Mouse (Mus musculus): Measurements from ENCODE around the gene Syn2. TPM values are rescaled to one million over a fixed set of nuclear protein-coding genes. Genes with fewer than 3 reads are reported as not detected.
A peak's percentile ranks its signal among the peaks of the same experiment; 100 is the strongest.

The Syn2 gene
- polyA plus RNA-seq, 1 experiment from 2014 or later: 0.30 TPM

DNA sequence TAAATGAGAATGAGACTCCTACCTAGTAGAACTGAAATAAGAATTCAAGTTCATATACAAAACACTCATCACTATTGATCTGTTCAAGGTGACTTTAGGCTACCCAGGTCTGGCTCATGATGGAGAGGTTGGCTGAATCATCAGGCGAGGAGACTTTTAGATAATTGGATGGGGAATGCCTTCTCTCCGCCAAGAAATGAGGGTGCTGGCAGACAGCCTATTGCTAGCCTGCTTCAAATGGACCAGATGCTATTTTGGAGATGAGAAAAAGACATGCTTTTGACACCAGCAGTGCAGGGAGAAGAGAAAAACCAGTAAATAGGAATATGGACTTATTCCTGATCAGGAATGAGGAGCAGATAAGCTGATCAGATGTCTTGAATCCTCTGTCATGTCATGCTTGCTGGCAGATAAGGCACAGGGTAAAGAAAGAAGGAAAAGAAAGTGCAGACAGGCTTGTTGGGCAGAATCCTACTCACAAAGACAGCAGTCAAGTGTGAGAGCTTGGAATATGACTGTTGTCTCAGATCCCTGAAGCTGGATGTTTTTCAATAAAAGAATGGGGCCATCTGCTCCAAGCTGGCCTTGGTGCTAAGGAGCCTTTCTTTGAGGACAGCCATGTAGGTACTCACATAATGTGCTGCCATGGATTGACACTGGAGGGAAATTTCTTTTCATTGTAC, 9.9 kb upstream of the Syn2 start:
- no peak overlapping the region for H3K9ac ChIP-seq (ENCODE audit: low read depth, low read length)
- no peaks in the 10 kb centered on the region for H3K36me3 ChIP-seq (ENCODE audit: control insufficient read depth, insufficient read depth, low read length)
- DNase-seq (ENCODE audit: low spot score) (no peak), ATAC-seq (replicated peaks; ENCODE audit: low FRiP score) (no peak)
- H3K4me1 ChIP-seq (replicated peaks; ENCODE audit: control insufficient read depth, insufficient read depth, low read length): no peaks in the 10 kb centered on the region
- no peaks in the 10 kb centered on the region for H3K27me3 ChIP-seq (replicated peaks; ENCODE audit: control insufficient read depth, insufficient read depth, low read length)
- no peak overlapping the region for H3K4me3 ChIP-seq (ENCODE audit: low read depth, low read length)
- no peak overlapping the region for H3K27ac ChIP-seq (ENCODE audit: low read depth, low read length)
- no peaks in the 10 kb centered on the region for H3K9me3 ChIP-seq (ENCODE audit: control insufficient read depth, low read length)
- no peak overlapping the region for H3K4me2 ChIP-seq
- 71% methylated on average over 2 of the region's 2 CpGs for WGBS

DNA sequence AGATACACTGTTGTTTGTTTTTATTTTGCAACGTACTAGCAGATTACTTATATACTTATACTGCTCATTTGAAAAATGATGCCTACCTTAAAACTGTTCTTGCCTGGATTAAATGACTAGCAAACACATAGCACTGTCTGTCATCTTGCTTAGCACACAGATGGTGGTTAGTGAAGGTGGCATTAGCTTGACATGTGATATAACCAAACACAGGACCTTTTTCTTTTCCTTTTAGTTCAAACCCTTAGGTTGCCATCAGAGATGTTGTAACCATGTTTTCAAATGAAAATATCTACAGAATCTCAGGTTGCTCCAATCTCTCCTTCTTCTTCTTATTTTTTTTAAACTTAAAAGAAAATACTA, 9.4 kb upstream of the Syn2 start:
- Histone ChIP-seq H3K4me3 (ENCODE audit: low read depth, low read length) (no peak overlapping the region), H3K27ac (ENCODE audit: low read depth, low read length) (no peak overlapping the region), H3K4me2 (no peak overlapping the region), H3K9me3 (ENCODE audit: control insufficient read depth, low read length) (no peaks in the 10 kb centered on the region), H3K36me3 (ENCODE audit: control insufficient read depth, insufficient read depth, low read length) (no peaks in the 10 kb centered on the region), H3K27me3 (replicated peaks; ENCODE audit: control insufficient read depth, insufficient read depth, low read length) (no peaks in the 10 kb centered on the region), H3K9ac (ENCODE audit: low read depth, low read length) (no peak overlapping the region), H3K4me1 (replicated peaks; ENCODE audit: control insufficient read depth, insufficient read depth, low read length) (no peaks in the 10 kb centered on the region)
- DNase-seq (ENCODE audit: low spot score): no peak
- ATAC-seq (replicated peaks; ENCODE audit: low FRiP score): no peak
- 66% methylated on average over 1 of the region's 1 CpGs for WGBS

DNA sequence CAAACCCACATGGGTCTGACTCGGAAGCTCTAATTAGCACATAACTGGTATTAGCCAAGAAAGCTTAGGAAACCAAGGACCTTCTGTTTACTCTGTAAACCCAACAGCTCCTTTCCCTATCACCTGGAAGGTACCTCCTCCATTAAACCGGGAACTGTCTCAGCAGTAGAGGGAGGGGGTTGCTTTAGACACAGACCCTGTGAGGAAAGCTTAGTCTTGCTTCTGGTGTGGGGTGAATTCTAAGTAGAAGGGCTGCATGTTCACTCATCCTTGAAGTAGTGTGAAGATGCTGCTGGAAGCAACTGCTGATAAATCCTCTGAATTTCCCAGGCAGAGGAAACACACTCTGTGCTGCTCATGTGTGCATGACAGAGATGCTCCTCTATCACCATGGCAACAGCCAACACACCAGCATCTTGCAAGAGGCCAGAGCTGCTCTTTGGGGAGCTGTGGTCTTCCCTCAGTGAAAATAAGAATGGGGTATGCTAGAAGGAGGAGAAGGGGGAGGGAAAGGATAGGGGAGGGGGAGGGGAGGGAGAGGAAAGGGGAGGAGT, 8.4 kb upstream of the Syn2 start:
- no peaks in the 10 kb centered on the region for H3K4me1 ChIP-seq (replicated peaks; ENCODE audit: control insufficient read depth, insufficient read depth, low read length)
- no peak for ATAC-seq (replicated peaks; ENCODE audit: low FRiP score)
- no peak overlapping the region for H3K4me3 ChIP-seq (ENCODE audit: low read depth, low read length)
- no peak overlapping the region for H3K9ac ChIP-seq (ENCODE audit: low read depth, low read length)
- WGBS: 53% methylated on average over 2 of the region's 2 CpGs
- no peak for DNase-seq (ENCODE audit: low spot score)
- H3K4me2 ChIP-seq: no peak overlapping the region
- no peaks in the 10 kb centered on the region for H3K27me3 ChIP-seq (replicated peaks; ENCODE audit: control insufficient read depth, insufficient read depth, low read length)
- no peak overlapping the region for H3K27ac ChIP-seq (ENCODE audit: low read depth, low read length)
- H3K9me3 ChIP-seq (ENCODE audit: control insufficient read depth, low read length): no peaks in the 10 kb centered on the region
- no peaks in the 10 kb centered on the region for H3K36me3 ChIP-seq (ENCODE audit: control insufficient read depth, insufficient read depth, low read length)

DNA sequence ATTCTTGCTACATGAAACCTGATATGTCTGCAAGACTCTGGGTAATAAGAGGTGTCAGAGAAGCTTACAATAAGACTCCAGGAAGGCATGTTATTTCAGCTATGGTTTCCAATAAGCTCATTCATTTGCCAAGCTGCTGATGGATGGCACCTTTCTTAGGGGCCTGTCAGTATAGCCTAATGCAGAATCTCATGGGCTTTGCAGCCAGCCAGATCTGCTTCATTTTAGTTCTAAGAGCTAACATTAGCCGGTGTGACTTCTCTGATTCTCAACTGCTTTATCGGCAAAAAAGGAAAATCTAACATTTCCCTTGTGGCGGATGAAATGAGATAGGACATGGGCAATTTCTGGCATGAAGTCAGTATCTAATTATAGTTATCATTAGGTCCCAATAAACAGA, 7.9 kb upstream of the Syn2 start:
- no peaks in the 10 kb centered on the region for H3K27me3 ChIP-seq (replicated peaks; ENCODE audit: control insufficient read depth, insufficient read depth, low read length)
- DNase-seq (ENCODE audit: low spot score) (no peak), ATAC-seq (replicated peaks; ENCODE audit: low FRiP score) (no peak)
- H3K4me2 ChIP-seq: no peak overlapping the region
- no peak overlapping the region for H3K9ac ChIP-seq (ENCODE audit: low read depth, low read length)
- no peak overlapping the region for H3K4me3 ChIP-seq (ENCODE audit: low read depth, low read length)
- H3K27ac ChIP-seq (ENCODE audit: low read depth, low read length): no peak overlapping the region
- no peaks in the 10 kb centered on the region for H3K4me1 ChIP-seq (replicated peaks; ENCODE audit: control insufficient read depth, insufficient read depth, low read length)
- no peaks in the 10 kb centered on the region for H3K9me3 ChIP-seq (ENCODE audit: control insufficient read depth, low read length)
- WGBS: 81% methylated on average over 3 of the region's 3 CpGs
- H3K36me3 ChIP-seq (ENCODE audit: control insufficient read depth, insufficient read depth, low read length): no peaks in the 10 kb centered on the region

DNA sequence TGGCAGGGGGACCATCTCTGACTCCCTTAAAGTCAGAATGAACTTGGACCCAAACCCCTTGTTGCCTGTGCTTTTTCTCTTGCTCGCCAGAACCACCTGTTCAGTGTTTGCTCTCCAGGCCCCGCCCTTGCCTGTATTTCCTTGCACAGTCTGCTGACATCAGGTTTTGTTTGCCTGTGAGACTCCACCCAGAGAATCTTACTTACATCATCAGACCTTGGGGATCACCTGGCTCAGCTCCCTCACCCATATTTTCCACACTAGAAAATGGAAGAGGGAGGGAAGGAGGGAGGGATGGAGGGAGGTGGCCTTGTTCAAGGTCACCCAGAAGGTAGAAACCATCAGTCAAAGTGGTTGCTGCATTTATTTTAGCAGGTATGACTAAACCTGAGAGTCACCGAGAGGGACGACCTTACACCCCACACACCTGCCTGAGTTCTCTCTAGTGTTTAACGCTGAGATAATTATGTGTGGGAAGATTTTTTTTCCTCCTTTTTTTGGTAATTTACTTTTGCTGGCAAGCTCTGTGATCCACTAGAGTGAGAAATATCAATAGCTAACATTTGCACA, 7.4 kb upstream of the Syn2 start:
- no peak overlapping the region for H3K27ac ChIP-seq (ENCODE audit: low read depth, low read length)
- no peaks in the 10 kb centered on the region for H3K9me3 ChIP-seq (ENCODE audit: control insufficient read depth, low read length)
- no peaks in the 10 kb centered on the region for H3K36me3 ChIP-seq (ENCODE audit: control insufficient read depth, insufficient read depth, low read length)
- no peak for ATAC-seq (replicated peaks; ENCODE audit: low FRiP score)
- DNase-seq (ENCODE audit: low spot score): no peak
- H3K27me3 ChIP-seq (replicated peaks; ENCODE audit: control insufficient read depth, insufficient read depth, low read length): no peaks in the 10 kb centered on the region
- no peak overlapping the region for H3K4me2 ChIP-seq
- whole genome bisulfite sequencing: 78% methylated on average over 5 of the region's 5 CpGs
- H3K4me3 ChIP-seq (ENCODE audit: low read depth, low read length): no peak overlapping the region
- H3K4me1 ChIP-seq (replicated peaks; ENCODE audit: control insufficient read depth, insufficient read depth, low read length): no peaks in the 10 kb centered on the region
- H3K9ac ChIP-seq (ENCODE audit: low read depth, low read length): no peak overlapping the region

DNA sequence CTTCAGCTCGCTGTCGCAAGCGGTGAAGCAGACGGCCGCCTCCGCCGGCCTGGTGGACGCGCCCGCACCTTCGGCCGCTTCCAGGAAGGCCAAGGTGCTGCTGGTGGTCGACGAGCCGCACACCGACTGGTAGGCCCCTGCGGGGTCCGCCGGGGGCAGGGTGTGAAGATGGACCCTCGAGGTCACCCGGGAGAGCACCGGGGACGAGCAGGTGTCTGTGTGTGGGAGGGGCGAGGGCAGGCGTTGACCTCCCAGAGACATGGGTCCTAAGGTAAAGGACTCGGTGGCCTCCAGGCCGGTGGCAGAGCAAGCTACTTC, 589 bp downstream of the Syn2 start:
- Histone ChIP-seq H3K9ac (ENCODE audit: low read depth, low read length) (peak overlapping the region; percentile 48; the same call in 1 of the 2 replicates), H3K36me3 (ENCODE audit: control insufficient read depth, insufficient read depth, low read length) (no peaks in the 10 kb centered on the region), H3K4me1 (replicated peaks; ENCODE audit: control insufficient read depth, insufficient read depth, low read length) (no peaks in the 10 kb centered on the region; the same call in 1 of the 2 replicates), H3K4me3 (ENCODE audit: low read depth, low read length) (peak overlapping the region; percentile 61), H3K27me3 (replicated peaks; ENCODE audit: control insufficient read depth, insufficient read depth, low read length) (peaks cover 33% of the 10 kb centered on the region), H3K27ac (ENCODE audit: low read depth, low read length) (no peak overlapping the region), H3K9me3 (ENCODE audit: control insufficient read depth, low read length) (no peaks in the 10 kb centered on the region), H3K4me2 (peak overlapping the region; percentile 94)
- whole genome bisulfite sequencing: 4% methylated on average over 27 of the region's 27 CpGs
- no peak for ATAC-seq (replicated peaks; ENCODE audit: low FRiP score)
- peak; percentile 33 for DNase-seq (ENCODE audit: low spot score)

DNA sequence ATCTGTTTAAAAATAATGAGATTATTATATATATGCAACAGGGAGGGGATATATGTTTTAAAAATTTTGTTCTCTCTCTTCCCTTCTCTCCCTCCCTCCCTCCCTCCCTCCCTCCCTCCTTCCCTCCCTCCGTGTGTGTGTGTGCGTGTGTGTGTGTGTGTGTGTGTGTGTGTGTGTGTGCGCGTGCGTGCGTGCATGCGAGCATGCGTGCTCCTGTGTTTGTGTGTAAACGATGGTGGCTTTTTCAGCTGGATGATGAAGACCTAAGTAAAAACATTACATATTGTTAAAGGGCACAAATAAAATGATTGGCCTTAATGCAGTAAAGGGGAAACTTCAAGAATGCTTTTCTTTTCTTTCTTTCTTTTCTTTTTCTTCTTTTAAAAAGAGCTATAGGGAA, 1.5 kb downstream of the Syn2 start:
- Histone ChIP-seq H3K4me1 (replicated peaks; ENCODE audit: control insufficient read depth, insufficient read depth, low read length) (no peaks in the 10 kb centered on the region; the same call in 1 of the 2 replicates), H3K4me2 (no peak overlapping the region), H3K27me3 (replicated peaks; ENCODE audit: control insufficient read depth, insufficient read depth, low read length) (peaks cover 33% of the 10 kb centered on the region), H3K27ac (ENCODE audit: low read depth, low read length) (no peak overlapping the region), H3K36me3 (ENCODE audit: control insufficient read depth, insufficient read depth, low read length) (no peaks in the 10 kb centered on the region), H3K9me3 (ENCODE audit: control insufficient read depth, low read length) (no peaks in the 10 kb centered on the region), H3K4me3 (ENCODE audit: low read depth, low read length) (no peak overlapping the region), H3K9ac (ENCODE audit: low read depth, low read length) (no peak overlapping the region)
- WGBS: 89% methylated on average over 8 of the region's 9 CpGs
- ATAC-seq (replicated peaks; ENCODE audit: low FRiP score) (no peak), DNase-seq (ENCODE audit: low spot score) (no peak)

DNA sequence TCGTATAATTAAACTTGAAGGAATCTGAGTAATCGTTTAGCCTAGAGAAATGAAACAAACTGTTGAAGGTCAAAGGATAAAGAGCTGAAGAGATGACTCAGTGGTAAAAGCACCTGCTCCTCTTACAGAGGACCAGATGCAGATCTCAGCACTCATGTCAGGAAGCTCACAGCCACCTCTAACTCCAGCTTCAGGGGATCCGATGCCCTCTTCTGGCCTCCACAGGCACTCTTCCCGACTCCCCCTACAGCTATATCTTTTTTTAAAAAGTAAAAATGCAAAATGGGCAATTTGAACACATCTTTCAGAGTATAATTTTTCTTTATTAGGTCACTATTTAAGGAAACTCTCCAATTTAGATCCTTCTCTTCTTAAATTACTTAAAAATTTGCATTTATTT, 6.7 kb downstream of the Syn2 start:
- peaks cover 6% of the 10 kb centered on the region for H3K27me3 ChIP-seq (replicated peaks; ENCODE audit: control insufficient read depth, insufficient read depth, low read length)
- 50% methylated on average over 4 of the region's 4 CpGs for WGBS

DNA sequence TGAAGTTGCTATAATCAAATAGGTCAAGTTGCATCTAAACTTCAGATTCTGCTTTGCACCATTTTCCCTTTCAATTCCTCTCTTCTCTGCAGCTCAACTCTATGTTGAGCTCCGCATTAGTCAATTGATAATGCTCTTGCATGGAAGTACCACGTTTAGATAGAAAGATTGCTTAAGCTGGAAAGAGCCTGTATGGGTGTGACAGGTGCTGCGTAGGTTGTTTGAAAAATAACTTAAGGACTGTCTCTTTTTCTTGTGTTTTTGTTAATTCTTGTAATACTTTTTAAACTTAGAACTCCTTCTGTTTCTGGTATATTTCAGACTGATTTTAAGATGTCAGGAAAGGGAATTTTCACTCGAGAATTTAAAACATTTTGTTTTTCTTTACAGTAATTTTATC, 26.5 kb downstream of the Syn2 start:
- WGBS: 62% methylated on average over 4 of the region's 4 CpGs
- Histone ChIP-seq H3K27me3 (replicated peaks; ENCODE audit: control insufficient read depth, insufficient read depth, low read length) (no peaks in the 10 kb centered on the region), H3K4me2 (no peak overlapping the region), H3K9ac (ENCODE audit: low read depth, low read length) (no peak overlapping the region), H3K4me3 (ENCODE audit: low read depth, low read length) (no peak overlapping the region), H3K27ac (ENCODE audit: low read depth, low read length) (no peak overlapping the region), H3K4me1 (replicated peaks; ENCODE audit: control insufficient read depth, insufficient read depth, low read length) (no peaks in the 10 kb centered on the region), H3K9me3 (ENCODE audit: control insufficient read depth, low read length) (no peaks in the 10 kb centered on the region), H3K36me3 (ENCODE audit: control insufficient read depth, insufficient read depth, low read length) (no peaks in the 10 kb centered on the region)
- DNase-seq (ENCODE audit: low spot score) (no peak), ATAC-seq (replicated peaks; ENCODE audit: low FRiP score) (no peak)

More for the DNA sequence above, 6.7 kb downstream of the Syn2 start:
- DNase-seq (ENCODE audit: low spot score) (no peak), ATAC-seq (replicated peaks; ENCODE audit: low FRiP score) (no peak)
- Histone ChIP-seq H3K27ac (ENCODE audit: low read depth, low read length) (no peak overlapping the region), H3K36me3 (ENCODE audit: control insufficient read depth, insufficient read depth, low read length) (no peaks in the 10 kb centered on the region), H3K9ac (ENCODE audit: low read depth, low read length) (no peak overlapping the region), H3K4me3 (ENCODE audit: low read depth, low read length) (no peak overlapping the region), H3K4me1 (replicated peaks; ENCODE audit: control insufficient read depth, insufficient read depth, low read length) (no peaks in the 10 kb centered on the region), H3K4me2 (no peak overlapping the region), H3K9me3 (ENCODE audit: control insufficient read depth, low read length) (no peaks in the 10 kb centered on the region)
